Mouse (Mus musculus) stomach, postnatal 0 days (tissue): ENCODE data around the gene Tbce.

Source experiments
- CTCF ChIP-seq: IDR thresholded peaks from 2 replicates; pipeline ENCODE4 v1.5.1; 2016; ENCODE audit warnings: antibody characterized with exemption, low read depth, mild to moderate bottlenecking, moderate library complexity
- EP300 ChIP-seq: optimal IDR thresholded peaks from 2 replicates; pipeline ENCODE3; 2016; ENCODE audit warnings: antibody characterized with exemption

- TF ChIP-seq EP300 = no peak
- no peak for TF ChIP-seq CTCF
Observed at GRCm38 (mm10) chr13:14063013-14063941, 23.8 kb upstream of the Tbce start, which contains the start of the genes Arid4b and Ggps1.
